Mouse (Mus musculus) lung, postnatal 0 days (tissue): Measurements from ENCODE around the gene 3110082I17Rik.

Experiments used
- CTCF ChIP-seq: IDR thresholded peaks from 2 replicates; pipeline ENCODE4 v1.5.1; 2016; ENCODE audit warnings: antibody characterized with exemption, mild to moderate bottlenecking
- EP300 ChIP-seq: IDR thresholded peaks from 2 replicates; pipeline ENCODE4 v1.6.1; 2016; ENCODE audit warnings: antibody characterized with exemption, mild to moderate bottlenecking, control low read depth

DNA sequence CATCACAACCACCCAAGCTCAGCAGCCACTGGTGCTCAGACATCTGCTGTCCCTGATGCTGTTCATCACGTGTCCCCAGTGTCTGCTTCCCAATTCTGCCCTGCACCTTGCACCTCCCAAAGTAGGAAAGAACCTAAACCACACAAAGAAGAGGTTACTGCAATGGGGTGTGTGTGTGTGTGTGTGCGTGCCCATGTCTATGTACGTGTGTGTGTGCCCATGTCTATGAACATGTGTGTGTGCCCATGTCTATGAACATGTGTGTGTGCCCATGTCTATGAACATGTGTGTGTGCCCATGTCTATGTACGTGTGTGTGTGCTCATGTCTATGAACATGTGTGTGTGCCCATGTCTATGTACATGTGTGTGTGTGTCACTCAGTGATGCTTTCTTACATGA is 64.8 kb downstream of the 3110082I17Rik start:
- TF ChIP-seq CTCF (no peak), EP300 (no peak)
